Mouse (Mus musculus): ENCODE measurements at regions not wholly inside any gene's neighbourhood (a gene's known extent, or its start where the extent isn't known, plus 50 kb on each side); places are given as distances from the start of the nearest gene placed in this dataset.

DNA sequence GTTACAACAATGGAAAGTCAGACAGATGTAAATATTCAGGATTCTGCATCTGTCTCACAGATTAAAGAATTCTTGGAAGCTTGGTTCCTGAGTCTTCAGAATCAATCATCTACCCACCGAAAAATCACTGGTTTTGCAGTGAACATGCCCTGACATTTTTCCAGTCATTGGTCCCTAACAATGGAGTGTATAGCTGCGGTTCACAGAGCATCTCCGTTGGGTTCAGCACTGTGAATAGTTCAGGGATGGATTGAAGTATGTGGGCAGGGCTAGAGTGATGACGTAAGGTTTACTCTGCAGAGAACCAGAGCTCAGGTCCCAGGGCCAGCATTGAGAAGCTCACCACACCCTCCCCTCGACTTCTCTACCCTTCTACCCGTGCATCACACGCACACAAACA, 56.5 kb upstream of the Ipo5 start:
- no peak for TF ChIP-seq CTCF (IDR thresholded peaks at IDR 0.05; ENCODE audit: low read depth, low read length)
- TF ChIP-seq POLR2A (IDR thresholded peaks at IDR 0.05; ENCODE audit: extremely low read depth, insufficient read depth, low read length): no peak

Data from liver, adult 2 months (tissue).